Mouse (Mus musculus): ENCODE results near the gene Ntng1. TPM values are rescaled to one million over a fixed set of nuclear protein-coding genes. Genes with fewer than 3 reads are reported as not detected.

The Ntng1 gene
- total and polyA plus RNA-seq, 3 experiments = 0.06 to 0.07 TPM; not detected in 1

- H3K79me2 ChIP-seq (replicated peaks; ENCODE audit: control insufficient read depth, insufficient read depth, low read length) = no peaks in the 10 kb centered on the region
- DNase-seq = no peak
- H3K27me3 ChIP-seq (ENCODE audit: control insufficient read depth, insufficient read depth, low read length) = no peaks in the 10 kb centered on the region
- 52% methylated on average over 2 of the region's 2 CpGs for WGBS
- H3K4me3 ChIP-seq = no peak overlapping the region
- no peak for TF ChIP-seq CTCF (IDR thresholded peaks at IDR 0.05)
- no peak for TF ChIP-seq EP300 (IDR thresholded peaks at IDR 0.05; ENCODE audit: insufficient read depth, low read depth, low read length)
- no peak for TF ChIP-seq POLR2A (IDR thresholded peaks at IDR 0.05; ENCODE audit: insufficient read depth, low read depth, low read length)
- H3K27ac ChIP-seq = no peak overlapping the region
- no peaks in the 10 kb centered on the region for H3K4me1 ChIP-seq (ENCODE audit: control insufficient read depth, insufficient read depth, low read length)
- no peaks in the 10 kb centered on the region for H3K36me3 ChIP-seq (ENCODE audit: control insufficient read depth, insufficient read depth, low read length)
- H3K9ac ChIP-seq (ENCODE audit: low read depth, low read length) = no peak overlapping the region
- intact Hi-C loops (cut with DNase I) = no loop called here
Observed at GRCm38 (mm10) chr3:110085336-110085735, 58.5 kb downstream of the Ntng1 start.

GRCm38 (mm10) chr3:110064709-110065256 lies 79.0 kb downstream of the Ntng1 start:
- no peak for TF ChIP-seq EP300 (IDR thresholded peaks at IDR 0.05; ENCODE audit: insufficient read depth, low read depth, low read length)
- TF ChIP-seq POLR2A (IDR thresholded peaks at IDR 0.05; ENCODE audit: insufficient read depth, low read depth, low read length) = no peak
- no peak for TF ChIP-seq CTCF (IDR thresholded peaks at IDR 0.05)
- 82% methylated on average over 6 of the region's 6 CpGs for WGBS
- no peak for DNase-seq
- no peaks in the 10 kb centered on the region for H3K4me1 ChIP-seq (ENCODE audit: control insufficient read depth, insufficient read depth, low read length)
- intact Hi-C loops (cut with DNase I) = no loop called here
- H3K36me3 ChIP-seq (ENCODE audit: control insufficient read depth, insufficient read depth, low read length) = no peaks in the 10 kb centered on the region
- no peaks in the 10 kb centered on the region for H3K79me2 ChIP-seq (replicated peaks; ENCODE audit: control insufficient read depth, insufficient read depth, low read length)
- H3K27ac ChIP-seq = no peak overlapping the region
- no peak overlapping the region for H3K4me3 ChIP-seq
- H3K27me3 ChIP-seq (ENCODE audit: control insufficient read depth, insufficient read depth, low read length) = no peaks in the 10 kb centered on the region
- H3K9ac ChIP-seq (ENCODE audit: low read depth, low read length) = no peak overlapping the region

- no peak overlapping the region for H3K4me3 ChIP-seq
- intact Hi-C loops (cut with DNase I) = no loop called here
- no peak overlapping the region for H3K9ac ChIP-seq (ENCODE audit: low read depth, low read length)
- no peaks in the 10 kb centered on the region for H3K4me1 ChIP-seq (ENCODE audit: control insufficient read depth, insufficient read depth, low read length)
- 88% methylated on average over 6 of the region's 6 CpGs for WGBS
- TF ChIP-seq POLR2A (IDR thresholded peaks at IDR 0.05; ENCODE audit: insufficient read depth, low read depth, low read length) (no peak), CTCF (IDR thresholded peaks at IDR 0.05) (no peak), EP300 (IDR thresholded peaks at IDR 0.05; ENCODE audit: insufficient read depth, low read depth, low read length) (no peak)
- DNase-seq = no peak
- H3K27ac ChIP-seq = no peak overlapping the region
- no peaks in the 10 kb centered on the region for H3K79me2 ChIP-seq (replicated peaks; ENCODE audit: control insufficient read depth, insufficient read depth, low read length)
- H3K36me3 ChIP-seq (ENCODE audit: control insufficient read depth, insufficient read depth, low read length) = no peaks in the 10 kb centered on the region
- H3K27me3 ChIP-seq (ENCODE audit: control insufficient read depth, insufficient read depth, low read length) = no peaks in the 10 kb centered on the region; the same call in 1 of the 2 replicates
Observed at GRCm38 (mm10) chr3:110055915-110056314, 87.9 kb downstream of the Ntng1 start.

- WGBS = 82% methylated on average over 6 of the region's 6 CpGs
- intact Hi-C loops (cut with DNase I) = no loop called here
- H3K4me3 ChIP-seq = no peak overlapping the region
- no peaks in the 10 kb centered on the region for H3K4me1 ChIP-seq (ENCODE audit: control insufficient read depth, insufficient read depth, low read length)
- H3K27ac ChIP-seq = no peak overlapping the region
- no peak for DNase-seq
- no peak for TF ChIP-seq EP300 (IDR thresholded peaks at IDR 0.05; ENCODE audit: insufficient read depth, low read depth, low read length)
- no peak for TF ChIP-seq CTCF (IDR thresholded peaks at IDR 0.05)
- no peak for TF ChIP-seq POLR2A (IDR thresholded peaks at IDR 0.05; ENCODE audit: insufficient read depth, low read depth, low read length)
- no peaks in the 10 kb centered on the region for H3K36me3 ChIP-seq (ENCODE audit: control insufficient read depth, insufficient read depth, low read length)
- H3K27me3 ChIP-seq (ENCODE audit: control insufficient read depth, insufficient read depth, low read length) = no peaks in the 10 kb centered on the region; the same call in 1 of the 2 replicates
- no peak overlapping the region for H3K9ac ChIP-seq (ENCODE audit: low read depth, low read length)
- no peaks in the 10 kb centered on the region for H3K79me2 ChIP-seq (replicated peaks; ENCODE audit: control insufficient read depth, insufficient read depth, low read length)
Observed at GRCm38 (mm10) chr3:110055433-110055832, 88.4 kb downstream of the Ntng1 start.

GRCm38 (mm10) chr3:110054125-110054524 lies 89.7 kb downstream of the Ntng1 start:
- Histone ChIP-seq H3K79me2 (replicated peaks; ENCODE audit: control insufficient read depth, insufficient read depth, low read length) (no peaks in the 10 kb centered on the region), H3K36me3 (ENCODE audit: control insufficient read depth, insufficient read depth, low read length) (no peaks in the 10 kb centered on the region), H3K9ac (ENCODE audit: low read depth, low read length) (no peak overlapping the region), H3K27ac (no peak overlapping the region), H3K4me1 (ENCODE audit: control insufficient read depth, insufficient read depth, low read length) (no peaks in the 10 kb centered on the region), H3K4me3 (no peak overlapping the region), H3K27me3 (ENCODE audit: control insufficient read depth, insufficient read depth, low read length) (no peaks in the 10 kb centered on the region; the same call in 1 of the 2 replicates)
- 78% methylated on average over 2 of the region's 2 CpGs for WGBS
- intact Hi-C loops (cut with DNase I) = no loop called here
- TF ChIP-seq CTCF (IDR thresholded peaks at IDR 0.05) = no peak
- no peak for TF ChIP-seq POLR2A (IDR thresholded peaks at IDR 0.05; ENCODE audit: insufficient read depth, low read depth, low read length)
- no peak for TF ChIP-seq EP300 (IDR thresholded peaks at IDR 0.05; ENCODE audit: insufficient read depth, low read depth, low read length)
- no peak for DNase-seq

GRCm38 (mm10) chr3:110048152-110048551 lies 95.7 kb downstream of the Ntng1 start:
- Histone ChIP-seq H3K9ac (ENCODE audit: low read depth, low read length) (no peak overlapping the region), H3K4me1 (ENCODE audit: control insufficient read depth, insufficient read depth, low read length) (no peaks in the 10 kb centered on the region), H3K79me2 (replicated peaks; ENCODE audit: control insufficient read depth, insufficient read depth, low read length) (no peaks in the 10 kb centered on the region), H3K36me3 (ENCODE audit: control insufficient read depth, insufficient read depth, low read length) (no peaks in the 10 kb centered on the region), H3K27me3 (ENCODE audit: control insufficient read depth, insufficient read depth, low read length) (no peaks in the 10 kb centered on the region), H3K4me3 (no peak overlapping the region), H3K27ac (no peak overlapping the region)
- no peak for TF ChIP-seq CTCF (IDR thresholded peaks at IDR 0.05)
- no peak for TF ChIP-seq EP300 (IDR thresholded peaks at IDR 0.05; ENCODE audit: insufficient read depth, low read depth, low read length)
- TF ChIP-seq POLR2A (IDR thresholded peaks at IDR 0.05; ENCODE audit: insufficient read depth, low read depth, low read length) = no peak
- intact Hi-C loops (cut with DNase I) = no loop called here
- no peak for DNase-seq
- WGBS = 79% methylated on average over 6 of the region's 6 CpGs

Measured in heart, adult 2 months (tissue).